Mouse (Mus musculus) intestine, embryonic 14.5 days (tissue): ENCODE results near the gene Fasn. TPM values are rescaled to one million over a fixed set of nuclear protein-coding genes. Genes with fewer than 3 reads are reported as not detected.
"Not testable (repeated sequence)": the region's sequence is repeated elsewhere in the genome, so short reads cannot be mapped to it uniquely, and the experiment has no call there.

ENCODE experiments used
- ATAC-seq: fragments of 200-750 bp; cut with Nextera tagmentation; replicated peaks from 2 replicates; pipeline ENCODE4 v1.8.0; 2017; ENCODE audit warnings: low read depth, moderate number of reproducible peaks, moderate TSS enrichment, moderate library complexity; ENCODE audit not compliant: low FRiP score, low TSS enrichment
- DNase-seq: peaks from one replicate; pipeline ENCODE4 v3.0.0-alpha.2; 2018; ENCODE audit warnings: low spot score
- H3K27ac ChIP-seq: fragments of 300-500 bp; sonication (generic); 2 replicates; pipeline ENCODE4 v1.5.1; 2014; ENCODE audit warnings: low read depth, mild to moderate bottlenecking, control low read depth
- H3K27me3 ChIP-seq: fragments of 300-500 bp; sonication (generic); replicated peaks from 2 replicates; pipeline ENCODE4 v1.6.1; 2014; ENCODE audit warnings: low read length, control low read depth; ENCODE audit not compliant: control insufficient read depth, insufficient read depth
- H3K36me3 ChIP-seq: fragments of 300-500 bp; sonication (generic); 2 replicates; pipeline ENCODE4 v1.6.1; 2014; ENCODE audit warnings: low read length, control low read depth; ENCODE audit not compliant: control insufficient read depth, insufficient read depth
- H3K4me1 ChIP-seq: fragments of 300-500 bp; sonication (generic); replicated peaks from 2 replicates; pipeline ENCODE4 v1.6.1; 2014; ENCODE audit warnings: low read length, control low read depth, mixed read lengths; ENCODE audit not compliant: control insufficient read depth, insufficient read depth
- H3K4me2 ChIP-seq: fragments of 300-500 bp; sonication (generic); 2 replicates; pipeline ENCODE4 v1.6.1; 2014; ENCODE audit warnings: low read length
- H3K4me3 ChIP-seq: fragments of 300-500 bp; sonication (generic); 2 replicates; pipeline ENCODE4 v1.5.1; 2014; ENCODE audit warnings: low read depth, low read length, control low read depth, mixed read lengths
- H3K9ac ChIP-seq: fragments of 300-500 bp; sonication (generic); 2 replicates; pipeline ENCODE4 v1.6.1; 2014; ENCODE audit warnings: mild to moderate bottlenecking, low read length
- H3K9me3 ChIP-seq: fragments of 300-500 bp; sonication (generic); 2 replicates; pipeline ENCODE4 v1.6.1; 2016; ENCODE audit warnings: low read length, control low read depth; ENCODE audit not compliant: control insufficient read depth
- WGBS: fragments of 180-500 bp; shearing (Covaris S2); extraction: QIAGEN DNeasy Blood & Tissue Kit; methylation state at CpG from one replicate; pipeline ENCODE4 v1.1.7; 2014; 5-methylcytosine and 5-hydroxymethylcytosine counted together
- polyA plus RNA-seq: library from polyadenylated mRNA; unstranded; fragments of >200 nt; fragmentation: Nextera tagmentation; extraction: Ambion mirVana; gene quantifications from 2 replicates; pipeline ENCODE4 v1.2.1, GENCODE M21; 2014

The Fasn gene
- polyA plus RNA-seq, 1 experiment from 2014 or later, result 115 TPM

GRCm38 (mm10) chr11:120852083-120852935 lies 28.0 kb upstream of the Fasn start:
- no peak for DNase-seq

GRCm38 (mm10) chr11:120851582-120851981 lies 27.2 kb upstream of the Fasn start:
- Histone ChIP-seq H3K27me3 (no peaks in the 10 kb centered on the region), H3K9me3 (no peaks in the 10 kb centered on the region), H3K27ac (no peak overlapping the region), H3K4me3 (no peak overlapping the region), H3K9ac (no peak overlapping the region), H3K4me1 (no peaks in the 10 kb centered on the region), H3K36me3 (no peaks in the 10 kb centered on the region), H3K4me2 (no peak overlapping the region)
- 66% methylated on average over 2 of the region's 2 CpGs for WGBS
- no peak for DNase-seq
- no peak for ATAC-seq

More at GRCm38 (mm10) chr11:120852083-120852935, 28.0 kb upstream of the Fasn start:
- no peaks in the 10 kb centered on the region for H3K9me3 ChIP-seq
- no peak overlapping the region for H3K27ac ChIP-seq
- H3K4me1 ChIP-seq, result no peaks in the 10 kb centered on the region
- no peak overlapping the region for H3K4me2 ChIP-seq
- no peak for ATAC-seq
- H3K4me3 ChIP-seq, result no peak overlapping the region
- no peak overlapping the region for H3K9ac ChIP-seq
- no peaks in the 10 kb centered on the region for H3K36me3 ChIP-seq
- no peaks in the 10 kb centered on the region for H3K27me3 ChIP-seq
- 66% methylated on average over 11 of the region's 11 CpGs for WGBS

- no peak overlapping the region for H3K4me2 ChIP-seq
- H3K4me3 ChIP-seq, result no peak overlapping the region
- H3K27ac ChIP-seq, result no peak overlapping the region
- 50% methylated on average over 1 of the region's 1 CpGs for WGBS
- H3K36me3 ChIP-seq, result no peaks in the 10 kb centered on the region
- DNase-seq (no peak), ATAC-seq (no peak)
- H3K27me3 ChIP-seq, result no peaks in the 10 kb centered on the region
- no peaks in the 10 kb centered on the region for H3K9me3 ChIP-seq
- H3K4me1 ChIP-seq, result no peaks in the 10 kb centered on the region
- H3K9ac ChIP-seq, result no peak overlapping the region
These were observed 26.8 kb upstream of the Fasn start for GRCm38 (mm10) chr11:120851132-120851531.

- ATAC-seq (no peak; the same call in 1 of the 2 replicates), DNase-seq (no peak)
- no peak overlapping the region for H3K9ac ChIP-seq
These were observed 26.1 kb upstream of the Fasn start for GRCm38 (mm10) chr11:120850331-120851030.

GRCm38 (mm10) chr11:120846725-120847475 lies 22.6 kb upstream of the Fasn start:
- H3K9me3 ChIP-seq, result no peaks in the 10 kb centered on the region
- 84% methylated on average over 9 of the region's 9 CpGs for WGBS
- DNase-seq, result no peak
- H3K9ac ChIP-seq, result no peak overlapping the region
- no peak overlapping the region for H3K4me2 ChIP-seq
- H3K4me1 ChIP-seq, result no peaks in the 10 kb centered on the region
- no peaks in the 10 kb centered on the region for H3K27me3 ChIP-seq
- no peak overlapping the region for H3K27ac ChIP-seq
- H3K36me3 ChIP-seq, result no peaks in the 10 kb centered on the region
- ATAC-seq, result no peak
- H3K4me3 ChIP-seq, result no peak overlapping the region

More at GRCm38 (mm10) chr11:120850331-120851030, 26.1 kb upstream of the Fasn start:
- whole genome bisulfite sequencing, result 47% methylated on average over 2 of the region's 2 CpGs
- no peak overlapping the region for H3K4me3 ChIP-seq
- no peak overlapping the region for H3K4me2 ChIP-seq
- H3K27me3 ChIP-seq, result no peaks in the 10 kb centered on the region
- no peaks in the 10 kb centered on the region for H3K36me3 ChIP-seq
- no peaks in the 10 kb centered on the region for H3K9me3 ChIP-seq
- no peaks in the 10 kb centered on the region for H3K4me1 ChIP-seq
- H3K27ac ChIP-seq, result no peak overlapping the region

- H3K36me3 ChIP-seq, result no peaks in the 10 kb centered on the region
- H3K27ac ChIP-seq, result no peak overlapping the region
- H3K27me3 ChIP-seq, result no peaks in the 10 kb centered on the region
- 90% methylated on average over 4 of the region's 4 CpGs for WGBS
- 0 out of 2 replicates have a peak, but pooled peaks cover 2% of the 10 kb centered on the region for H3K4me1 ChIP-seq
- DNase-seq (no peak), ATAC-seq (no peak)
- no peak overlapping the region for H3K9ac ChIP-seq
- H3K4me3 ChIP-seq, result no peak overlapping the region
- no peaks in the 10 kb centered on the region for H3K9me3 ChIP-seq
- no peak overlapping the region for H3K4me2 ChIP-seq
These were observed 20.0 kb upstream of the Fasn start for GRCm38 (mm10) chr11:120844329-120844728.

- WGBS, result 44% methylated on average over 8 of the region's 8 CpGs
- DNase-seq, result no peak
- Histone ChIP-seq H3K4me1 (peaks cover 7% of the 10 kb centered on the region; the same call in 1 of the 2 replicates), H3K27ac (peak overlapping the region; percentile 75), H3K9ac (no peak overlapping the region), H3K4me2 (0 out of 2 replicates have a peak overlapping the region, but pooled peaks have one; percentile 5), H3K27me3 (no peaks in the 10 kb centered on the region), H3K4me3 (no peak overlapping the region), H3K9me3 (no peaks in the 10 kb centered on the region), H3K36me3 (no peaks in the 10 kb centered on the region)
- 0 out of 2 replicates have a peak, but pooled peaks have one; percentile 33 for ATAC-seq
These were observed 9.4 kb upstream of the Fasn start for GRCm38 (mm10) chr11:120833555-120834280.

- DNase-seq, H3K27me3 ChIP-seq, H3K36me3 ChIP-seq, H3K4me3 ChIP-seq, H3K9me3 ChIP-seq, H3K9ac ChIP-seq, H3K4me2 ChIP-seq, H3K4me1 ChIP-seq, ATAC-seq: not testable (repeated sequence)
- peak overlapping the region; percentile 75; the same call in 1 of the 2 replicates for H3K27ac ChIP-seq
- WGBS, result 87% methylated on average over 5 of the region's 5 CpGs
These were observed 8.6 kb upstream of the Fasn start for GRCm38 (mm10) chr11:120832962-120833361.
